Mouse (Mus musculus) monocyte, adult 2 months (primary cell): Measurements from ENCODE around the gene Ifitm10.
"Not testable (repeated sequence)": the region's sequence is repeated elsewhere in the genome, so short reads cannot be mapped to it uniquely, and the experiment has no call there.

Experiments
- DNase-seq, 2 experiments: peaks; one replicate each; pipeline ENCODE4 v3.0.0; 2022; ENCODE audit warnings: low spot score in 2 of 2, low read depth in 1 of 2

Gene Ifitm10

DNA sequence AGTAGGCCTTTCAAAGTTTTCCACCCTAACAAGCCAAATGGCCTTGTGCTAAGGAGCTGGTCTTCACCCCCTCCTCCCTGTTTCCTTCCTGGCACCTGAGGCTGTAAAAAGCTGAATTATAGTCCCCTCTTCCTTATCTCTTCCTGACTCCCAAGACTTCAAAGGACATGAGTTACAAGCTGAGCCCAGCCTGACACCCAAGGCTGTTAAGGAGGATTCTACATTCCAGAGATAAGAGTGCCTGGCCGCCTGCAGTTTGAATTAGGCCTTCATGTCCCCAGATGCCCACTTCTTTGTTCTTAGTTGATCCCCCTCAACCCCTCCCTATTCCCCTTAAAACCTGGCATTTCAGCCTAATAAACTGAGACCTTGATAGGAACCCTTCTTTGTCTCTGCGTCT lies 90.7 kb downstream of the Ifitm10 start:
- not testable (repeated sequence) for DNase-seq

DNA sequence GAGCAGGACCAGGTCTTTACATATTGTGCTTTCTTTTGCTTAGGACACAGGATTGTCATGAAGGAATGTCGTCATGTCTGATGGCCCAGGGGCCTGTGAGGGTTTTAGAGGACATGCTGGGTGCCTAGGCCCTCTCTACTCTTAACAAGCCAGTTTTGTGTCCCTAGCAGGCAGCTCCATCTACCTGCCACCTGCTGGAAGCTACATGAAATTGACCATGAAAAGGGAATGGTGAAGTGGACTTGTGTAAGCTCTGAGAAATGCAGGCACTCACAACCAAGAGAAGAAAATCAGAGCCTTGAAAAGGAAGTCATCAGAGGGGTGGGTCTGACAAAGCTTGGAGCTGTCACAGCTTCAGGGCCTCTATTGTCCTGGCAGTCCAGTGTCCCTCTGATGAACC lies 94.3 kb downstream of the Ifitm10 start:
- not testable (repeated sequence) for DNase-seq

DNA sequence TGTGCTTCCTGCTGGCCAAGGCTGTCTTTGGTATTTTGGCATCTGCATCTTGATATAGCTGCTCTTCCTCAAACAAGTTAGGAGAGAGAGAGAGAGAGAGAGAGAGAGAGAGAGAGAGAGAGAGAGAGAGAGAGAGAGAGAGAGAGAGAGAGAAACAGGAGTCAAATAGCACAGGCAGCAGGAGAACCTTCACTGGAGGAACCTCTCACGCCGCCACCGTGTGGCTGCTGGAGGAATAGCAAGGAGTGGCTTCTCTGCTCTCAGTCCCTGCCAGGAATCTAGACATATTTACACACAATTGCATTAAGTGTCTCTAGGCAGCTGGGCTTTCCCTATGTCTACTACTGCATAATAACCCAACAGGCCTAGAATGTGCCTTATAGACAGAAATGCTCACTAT lies 95.4 kb downstream of the Ifitm10 start:
- not testable (repeated sequence) for DNase-seq
